Mouse (Mus musculus): ENCODE data around the gene Apol7e.

GRCm38 (mm10) chr15:77766981-77767380 is 68.3 kb downstream of the Apol7e start:
- TF ChIP-seq POLR2A (IDR thresholded peaks at IDR 0.05; ENCODE audit: borderline replicate concordance, extremely low read depth, insufficient read depth, insufficient read length, poor library complexity, severe bottlenecking) = no peak
- no peak for TF ChIP-seq CTCF (IDR thresholded peaks at IDR 0.05; ENCODE audit: borderline replicate concordance, extremely low read depth, insufficient read depth, insufficient read length)
